Mouse (Mus musculus): ENCODE measurements around the gene Sacm1l. TPM values are rescaled to one million over a fixed set of nuclear protein-coding genes. Genes with fewer than 3 reads are reported as not detected.

Sacm1l gene
- 0.61 and 1.2 TPM in 2 replicates for polyA plus RNA-seq (2012; rRNA removed)

DNA sequence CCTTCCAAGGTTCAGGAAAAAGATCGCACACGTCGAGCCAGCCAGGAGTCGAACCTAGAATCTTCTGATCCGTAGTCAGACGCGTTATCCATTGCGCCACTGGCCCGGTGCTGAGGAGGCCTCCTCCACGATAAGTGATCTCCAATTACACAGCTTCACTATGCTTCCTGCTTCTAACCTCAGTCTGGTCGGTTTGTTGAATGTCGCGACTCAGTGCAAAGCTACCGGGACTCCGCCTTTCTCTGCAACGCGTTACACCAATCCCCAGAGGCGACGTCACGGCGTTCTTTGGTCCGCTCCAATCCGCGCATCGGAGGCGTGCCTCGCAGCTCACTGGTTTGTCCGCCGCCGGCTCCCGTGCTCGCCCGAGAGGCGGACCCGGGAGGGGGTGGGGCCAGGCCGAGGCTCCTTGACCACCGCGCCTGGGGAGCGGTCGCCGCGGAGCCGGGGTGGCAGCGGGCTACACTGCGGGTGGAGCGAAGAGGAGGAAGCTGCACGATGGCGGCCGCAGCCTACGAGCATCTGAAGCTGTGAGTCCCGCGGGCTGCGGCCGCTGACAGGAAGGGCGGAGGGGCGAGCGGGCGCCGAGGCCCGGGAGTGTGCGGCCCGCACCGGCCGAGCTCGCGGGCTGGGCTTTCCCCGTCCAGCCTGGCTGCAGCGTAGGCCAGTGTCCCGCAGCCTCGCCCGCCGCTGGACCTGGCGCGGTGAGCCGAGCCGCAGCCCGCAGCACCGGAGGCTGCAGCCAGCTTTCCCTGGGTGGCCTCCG, at the start of gene Sacm1l:
Gene Sacm1l (plus strand): TSS at position 368 of the 766 bp plus-strand sequence.

GRCm38 (mm10) chr9:123632281-123632680, 102.7 kb downstream of the Sacm1l start, which contains the start of gene Slc6a20b:
Gene Slc6a20b (minus strand): TSS chr9:123632565.

Other genes with a start within 250 kb of the Sacm1l start
- gene Lars2, start 162.8 kb upstream of the Sacm1l start, polyA plus RNA-seq (2012; rRNA removed): 58.1 and 141 TPM in 2 replicates
- gene Limd1, start 51.1 kb upstream of the Sacm1l start, polyA plus RNA-seq (2012; rRNA removed): 19.3 and 20.6 TPM in 2 replicates
- 0.02 and 0.03 TPM in 2 replicates for gene Slc6a20b, start 102.8 kb downstream of the Sacm1l start, polyA plus RNA-seq (2012; rRNA removed)
- gene Ccr9, start 148.7 kb downstream of the Sacm1l start, polyA plus RNA-seq (2012; rRNA removed): 0.03 and 0.18 TPM in 2 replicates
- gene Slc6a20a, start 149.1 kb downstream of the Sacm1l start, polyA plus RNA-seq (2012; rRNA removed): 9.2 and 13.0 TPM in 2 replicates
- gene Lztfl1, start 187.9 kb downstream of the Sacm1l start, polyA plus RNA-seq (2012; rRNA removed): 0.17 and 0.70 TPM in 2 replicates

Measured in stomach, adult 2 months (tissue).